Mouse (Mus musculus) heart, embryonic 12.5 days (tissue): ENCODE results near the gene Ppara. TPM values are rescaled to one million over a fixed set of nuclear protein-coding genes. Genes with fewer than 3 reads are reported as not detected.

Experiments
- ATAC-seq: fragments of 200-750 bp; cut with Nextera tagmentation; 2 replicates; pipeline ENCODE4 v1.8.0; 2017; ENCODE audit warnings: moderate TSS enrichment, moderate library complexity; ENCODE audit not compliant: insufficient number of reproducible peaks, low FRiP score
- H3K27ac ChIP-seq: fragments of 300-500 bp; sonication (generic); 2 replicates; pipeline ENCODE4 v1.5.1; 2016; ENCODE audit warnings: mild to moderate bottlenecking, moderate library complexity; ENCODE audit not compliant: poor library complexity, severe bottlenecking
- H3K27me3 ChIP-seq: fragments of 300-500 bp; sonication (generic); replicated peaks from 2 replicates; pipeline ENCODE4 v1.6.1; 2016; ENCODE audit warnings: mild to moderate bottlenecking, moderate library complexity
- H3K36me3 ChIP-seq: fragments of 300-500 bp; sonication (generic); 2 replicates; pipeline ENCODE4 v1.6.1; 2016; ENCODE audit warnings: mild to moderate bottlenecking, moderate library complexity
- H3K4me1 ChIP-seq: fragments of 300-500 bp; sonication (generic); replicated peaks from 2 replicates; pipeline ENCODE4 v1.6.1; 2016; ENCODE audit warnings: mild to moderate bottlenecking
- H3K4me2 ChIP-seq: fragments of 300-500 bp; sonication (generic); 2 replicates; pipeline ENCODE4 v1.6.1; 2016; ENCODE audit warnings: mild to moderate bottlenecking, moderate library complexity
- H3K4me3 ChIP-seq: fragments of 300-500 bp; sonication (generic); 2 replicates; pipeline ENCODE4 v1.5.1; 2016; ENCODE audit warnings: mild to moderate bottlenecking
- H3K9ac ChIP-seq: fragments of 300-500 bp; sonication (generic); 2 replicates; pipeline ENCODE4 v1.6.1; 2016; ENCODE audit warnings: mild to moderate bottlenecking, moderate library complexity
- H3K9me3 ChIP-seq: fragments of 300-500 bp; sonication (generic); replicated peaks from 2 replicates; pipeline ENCODE4 v1.6.1; 2016; ENCODE audit warnings: mild to moderate bottlenecking, moderate library complexity
- WGBS: fragments of 180-500 bp; shearing (Covaris S2); methylation state at CpG from one replicate; pipeline ENCODE4 v1.1.7; 2016; 5-methylcytosine and 5-hydroxymethylcytosine counted together
- polyA plus RNA-seq: library from polyadenylated mRNA; unstranded; fragments of >200 nt; fragmentation: Nextera tagmentation; extraction: Ambion mirVana; gene quantifications from 2 replicates; pipeline ENCODE4 v1.2.1, GENCODE M21; 2016

Ppara gene
- polyA plus RNA-seq, 1 experiment from 2014 or later, result 3.3 TPM

DNA sequence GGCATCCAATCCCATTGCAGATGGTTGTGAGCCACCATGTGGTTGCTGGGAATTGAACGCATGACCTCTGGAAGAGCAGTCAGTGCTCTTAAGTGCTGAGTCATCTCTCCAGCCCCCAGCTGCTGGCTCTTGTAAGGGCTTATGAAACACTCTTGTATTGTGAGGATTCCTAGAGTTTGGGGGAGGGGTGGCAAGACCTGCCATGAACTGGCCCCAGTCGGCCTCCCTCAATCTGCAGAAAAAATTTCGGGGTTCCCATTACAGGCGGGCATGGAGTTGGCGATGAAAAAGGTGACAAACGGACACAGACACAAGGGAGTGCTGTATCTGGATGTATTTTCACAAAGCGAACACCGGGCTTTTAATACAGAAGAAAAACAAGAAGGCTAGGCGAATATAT, 21.4 kb upstream of the Ppara start:
- 85% methylated on average over 9 of the region's 9 CpGs for WGBS
- ATAC-seq, result no peak

DNA sequence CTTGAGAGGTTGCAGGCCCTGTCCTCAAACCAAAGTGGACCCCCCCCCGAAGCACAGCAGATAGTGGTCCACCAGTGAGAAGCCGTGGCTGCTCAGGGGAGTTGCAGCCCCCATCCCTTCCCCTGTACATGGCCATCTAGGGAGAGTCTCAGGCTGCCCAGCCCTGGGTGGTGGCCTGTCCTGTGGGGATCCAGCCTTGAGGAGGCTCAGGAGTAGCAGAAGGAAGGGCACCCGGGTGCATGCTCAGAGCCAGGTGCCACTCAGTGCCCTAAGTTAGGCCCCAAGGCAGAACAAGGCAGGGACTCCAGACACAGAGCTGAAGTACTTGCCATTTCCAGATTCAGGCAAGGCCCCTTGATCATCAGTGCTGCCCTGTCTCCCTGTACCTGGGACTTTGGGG, 19.7 kb upstream of the Ppara start:
- no peak for ATAC-seq

More for the DNA sequence above, 21.4 kb upstream of the Ppara start:
- H3K9ac ChIP-seq, result no peak overlapping the region
- H3K4me1 ChIP-seq, result peaks cover 3% of the 10 kb centered on the region; the same call in 1 of the 2 replicates
- no peak overlapping the region for H3K4me2 ChIP-seq
- no peak overlapping the region for H3K4me3 ChIP-seq
- H3K27ac ChIP-seq, result no peak overlapping the region
- no peaks in the 10 kb centered on the region for H3K36me3 ChIP-seq
- H3K27me3 ChIP-seq, result peaks cover 26% of the 10 kb centered on the region
- H3K9me3 ChIP-seq, result no peaks in the 10 kb centered on the region

DNA sequence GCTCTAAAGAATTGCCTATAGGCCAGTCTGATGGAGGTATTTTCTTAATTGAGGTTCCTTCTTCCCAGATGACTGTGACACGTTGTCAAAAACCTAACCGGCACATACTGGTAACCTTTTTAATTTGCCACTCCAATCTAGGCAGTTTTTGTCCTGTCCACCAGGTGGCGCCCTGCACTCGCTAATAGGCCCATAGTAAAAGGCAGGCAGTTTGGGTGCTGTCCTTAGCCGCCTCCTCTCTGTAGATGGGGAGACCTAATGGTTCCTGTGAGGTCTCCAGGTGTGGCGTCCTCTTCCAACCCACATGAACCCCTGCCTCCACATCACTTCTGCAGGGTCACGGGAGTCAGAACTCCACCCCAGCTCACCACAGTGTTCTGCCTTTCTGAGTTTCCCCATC, 18.7 kb upstream of the Ppara start:
- no peaks in the 10 kb centered on the region for H3K36me3 ChIP-seq
- H3K27ac ChIP-seq, result no peak overlapping the region
- peaks cover 32% of the 10 kb centered on the region for H3K27me3 ChIP-seq
- H3K9me3 ChIP-seq, result no peaks in the 10 kb centered on the region
- 7% methylated on average over 7 of the region's 7 CpGs for WGBS
- no peak overlapping the region for H3K4me3 ChIP-seq
- H3K4me2 ChIP-seq, result no peak overlapping the region
- H3K4me1 ChIP-seq, result peaks cover 6% of the 10 kb centered on the region; the same call in 1 of the 2 replicates
- no peak overlapping the region for H3K9ac ChIP-seq
- no peak for ATAC-seq

More for the DNA sequence above, 19.7 kb upstream of the Ppara start:
- H3K4me3 ChIP-seq, result no peak overlapping the region
- no peak overlapping the region for H3K4me2 ChIP-seq
- H3K9ac ChIP-seq, result no peak overlapping the region; the same call in 1 of the 2 replicates
- peaks cover 35% of the 10 kb centered on the region for H3K27me3 ChIP-seq
- H3K27ac ChIP-seq, result no peak overlapping the region
- H3K9me3 ChIP-seq, result no peaks in the 10 kb centered on the region
- peaks cover 6% of the 10 kb centered on the region; the same call in 1 of the 2 replicates for H3K4me1 ChIP-seq
- WGBS, result 62% methylated on average over 3 of the region's 3 CpGs
- H3K36me3 ChIP-seq, result no peaks in the 10 kb centered on the region

DNA sequence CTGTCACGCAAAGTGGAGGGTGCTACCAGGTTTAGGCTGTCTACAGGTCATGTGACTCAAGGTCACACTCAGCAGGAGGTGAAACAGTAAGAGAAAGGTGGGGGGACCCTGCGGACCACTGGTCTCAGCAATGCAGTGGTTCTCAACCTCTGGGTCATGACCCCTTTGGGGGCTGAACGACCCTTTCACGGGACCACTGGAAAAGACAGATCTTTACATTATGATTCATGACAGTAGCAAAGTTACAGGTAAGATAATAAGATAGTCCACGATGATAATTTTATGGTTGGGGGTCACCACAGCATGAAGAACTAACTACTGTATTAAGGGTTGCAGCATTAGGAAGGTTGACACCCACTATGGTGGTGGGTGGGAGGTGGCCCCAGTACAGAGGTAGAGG, 18.2 kb upstream of the Ppara start:
- Histone ChIP-seq H3K9me3 (no peaks in the 10 kb centered on the region), H3K4me2 (no peak overlapping the region), H3K4me3 (no peak overlapping the region), H3K9ac (no peak overlapping the region), H3K36me3 (no peaks in the 10 kb centered on the region), H3K27me3 (peaks cover 26% of the 10 kb centered on the region), H3K4me1 (peaks cover 6% of the 10 kb centered on the region; the same call in 1 of the 2 replicates), H3K27ac (no peak overlapping the region)
- no peak for ATAC-seq
- 69% methylated on average over 5 of the region's 5 CpGs for WGBS

DNA sequence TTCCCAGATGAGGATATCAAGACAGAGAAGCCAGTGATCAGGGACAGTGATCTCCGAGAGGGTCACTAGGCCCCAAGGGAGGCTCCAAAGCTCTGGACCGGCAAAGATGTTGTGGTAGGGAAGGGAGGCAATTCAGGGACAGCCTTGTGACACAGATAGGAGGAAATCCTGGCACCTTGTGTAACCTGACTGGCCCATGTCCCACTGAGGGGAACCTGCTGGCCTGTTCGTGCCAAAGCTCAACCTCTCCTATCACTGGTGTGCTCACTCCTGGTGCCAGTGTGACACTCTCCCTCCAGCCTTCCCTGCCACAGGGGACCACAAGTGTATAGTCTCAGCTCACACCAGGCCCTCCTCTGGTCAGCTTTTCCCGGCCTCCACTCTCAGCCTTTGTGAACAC, 17.8 kb upstream of the Ppara start:
- no peak overlapping the region for H3K27ac ChIP-seq
- H3K36me3 ChIP-seq, result no peaks in the 10 kb centered on the region
- H3K4me3 ChIP-seq, result no peak overlapping the region
- no peaks in the 10 kb centered on the region for H3K9me3 ChIP-seq
- H3K9ac ChIP-seq, result no peak overlapping the region
- peaks cover 22% of the 10 kb centered on the region for H3K27me3 ChIP-seq
- no peak overlapping the region for H3K4me2 ChIP-seq
- no peak for ATAC-seq
- H3K4me1 ChIP-seq, result peaks cover 6% of the 10 kb centered on the region; the same call in 1 of the 2 replicates
- WGBS, result 57% methylated on average over 4 of the region's 4 CpGs

DNA sequence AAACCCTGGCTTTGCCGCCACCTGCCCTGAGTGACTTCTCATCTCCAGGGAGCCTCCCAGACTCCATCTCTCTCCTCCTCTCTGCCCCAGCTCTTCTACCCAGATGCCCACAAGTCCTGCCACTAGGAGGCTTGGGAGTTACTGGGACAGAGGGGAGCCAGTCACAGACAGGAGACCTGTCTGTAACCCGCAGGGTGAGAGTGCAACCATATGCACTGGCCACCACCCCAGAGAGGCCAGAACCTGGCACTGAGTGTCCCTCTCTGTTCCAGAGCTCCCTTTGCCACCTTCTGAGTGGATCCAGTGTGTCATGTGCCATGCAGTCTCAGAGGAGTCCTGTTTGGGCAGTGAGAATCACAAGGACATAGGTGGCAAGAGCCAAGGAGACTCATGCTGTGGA, 17.0 kb upstream of the Ppara start:
- H3K4me1 ChIP-seq, result peaks cover 7% of the 10 kb centered on the region
- no peak overlapping the region for H3K4me2 ChIP-seq
- no peak overlapping the region for H3K27ac ChIP-seq
- H3K9ac ChIP-seq, result no peak overlapping the region
- 86% methylated on average over 2 of the region's 2 CpGs for WGBS
- H3K9me3 ChIP-seq, result no peaks in the 10 kb centered on the region
- H3K4me3 ChIP-seq, result no peak overlapping the region
- no peaks in the 10 kb centered on the region for H3K36me3 ChIP-seq
- ATAC-seq, result no peak
- peaks cover 19% of the 10 kb centered on the region; the same call in 1 of the 2 replicates for H3K27me3 ChIP-seq

DNA sequence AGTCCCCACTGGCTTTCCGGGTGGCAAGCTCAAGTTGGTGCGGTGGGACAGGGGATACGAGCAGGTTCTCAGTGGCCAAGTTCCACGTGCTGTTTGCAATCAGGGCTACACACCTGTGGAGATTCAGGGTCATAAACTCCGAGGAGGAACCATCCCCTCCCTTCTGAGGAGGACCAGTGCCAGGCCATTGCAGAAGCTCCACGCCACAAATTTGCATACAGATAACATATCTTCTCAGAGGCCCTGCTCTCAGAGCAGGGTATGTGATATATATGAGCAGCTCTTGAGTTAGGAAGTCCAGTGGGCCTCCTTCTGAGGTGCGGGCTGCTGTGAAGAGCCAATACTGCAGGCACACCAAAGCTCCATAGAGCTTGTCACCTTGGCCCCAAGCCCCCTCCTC, 15.8 kb upstream of the Ppara start:
- no peak overlapping the region for H3K27ac ChIP-seq
- H3K36me3 ChIP-seq, result no peaks in the 10 kb centered on the region
- ATAC-seq, result no peak
- H3K9ac ChIP-seq, result no peak overlapping the region
- peaks cover 16% of the 10 kb centered on the region for H3K4me1 ChIP-seq
- no peak overlapping the region for H3K4me2 ChIP-seq
- H3K4me3 ChIP-seq, result no peak overlapping the region
- 59% methylated on average over 7 of the region's 7 CpGs for WGBS
- peaks cover 19% of the 10 kb centered on the region; the same call in 1 of the 2 replicates for H3K27me3 ChIP-seq
- no peaks in the 10 kb centered on the region for H3K9me3 ChIP-seq

DNA sequence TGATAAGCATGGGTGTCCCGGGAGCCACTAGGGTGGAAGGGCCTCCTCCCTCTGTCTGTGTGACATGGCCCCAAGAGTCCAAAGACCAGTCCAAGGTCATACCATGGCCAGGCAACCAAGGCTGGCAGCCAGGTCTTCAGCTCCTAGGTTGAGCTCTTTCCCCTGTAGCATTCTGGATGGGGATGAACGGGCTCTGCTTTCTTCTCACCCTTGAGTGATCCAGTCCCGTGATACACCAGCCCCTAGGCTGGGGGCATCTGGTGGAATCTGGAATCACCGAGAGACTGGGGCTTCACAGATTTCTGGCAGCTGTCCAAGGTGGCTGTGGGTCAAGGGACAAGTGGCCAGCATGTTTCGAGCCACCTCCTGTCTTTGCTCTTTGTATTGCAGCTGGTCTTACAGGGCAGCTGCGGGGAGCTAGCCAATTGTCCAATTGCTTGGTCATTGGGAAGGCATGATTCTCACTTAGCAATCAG, 14.4 kb upstream of the Ppara start:
- Histone ChIP-seq H3K4me2 (no peak overlapping the region), H3K27me3 (peaks cover 19% of the 10 kb centered on the region; the same call in 1 of the 2 replicates), H3K27ac (no peak overlapping the region), H3K36me3 (no peaks in the 10 kb centered on the region), H3K9ac (no peak overlapping the region), H3K4me1 (peaks cover 30% of the 10 kb centered on the region), H3K9me3 (no peaks in the 10 kb centered on the region), H3K4me3 (no peak overlapping the region)
- ATAC-seq, result no peak
- 49% methylated on average over 6 of the region's 6 CpGs for WGBS

DNA sequence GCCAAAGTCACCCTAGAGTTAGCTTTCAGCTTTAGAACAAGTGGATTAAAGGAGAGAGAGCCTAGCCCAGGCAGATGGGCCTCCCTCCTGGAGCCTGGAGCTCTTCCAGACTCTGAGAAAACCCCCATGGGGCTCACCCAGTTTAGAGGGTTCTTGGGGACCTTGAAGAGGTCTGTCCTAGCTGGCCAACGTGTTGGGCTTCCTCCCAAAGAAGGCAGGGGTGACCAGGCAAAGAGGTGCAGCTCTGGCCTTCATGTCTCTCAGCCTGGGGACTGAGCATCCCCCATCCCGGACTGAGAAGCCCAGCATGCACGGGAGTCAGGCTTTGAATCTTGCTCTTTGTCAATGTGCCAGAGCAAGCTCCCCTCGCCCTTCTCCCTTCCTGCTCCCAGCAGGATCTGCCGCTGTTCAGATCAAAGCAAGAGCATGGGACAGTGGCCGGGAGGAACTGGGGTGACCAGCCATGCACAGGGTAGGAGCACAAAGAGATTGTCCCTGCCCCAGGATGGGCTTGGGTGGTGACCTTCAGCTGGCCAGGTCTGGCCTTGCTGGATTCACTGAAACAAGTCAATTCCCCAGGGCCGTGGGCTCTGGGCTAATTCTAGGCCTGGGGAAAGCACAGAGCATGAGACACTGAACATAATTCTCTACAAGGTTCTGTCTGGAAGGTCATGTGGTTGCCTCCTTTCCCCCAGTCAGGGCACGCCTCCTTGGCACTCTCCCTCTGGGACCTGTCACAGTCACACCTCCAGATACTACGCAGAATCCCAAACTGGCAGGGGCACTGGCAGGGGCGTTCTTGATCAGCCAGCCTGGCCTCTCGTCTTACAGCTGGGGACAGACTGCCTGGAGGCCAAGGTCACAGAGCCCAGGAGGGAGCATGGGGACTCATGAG, 10.3 kb upstream of the Ppara start:
- no peaks in the 10 kb centered on the region for H3K9me3 ChIP-seq
- 32% methylated on average over 11 of the region's 11 CpGs for WGBS
- H3K27me3 ChIP-seq, result peaks cover 19% of the 10 kb centered on the region
- no peak overlapping the region for H3K9ac ChIP-seq
- H3K4me2 ChIP-seq, result no peak overlapping the region
- H3K27ac ChIP-seq, result peak overlapping the region; percentile 84
- no peak overlapping the region for H3K4me3 ChIP-seq
- no peaks in the 10 kb centered on the region for H3K36me3 ChIP-seq
- peaks cover 25% of the 10 kb centered on the region for H3K4me1 ChIP-seq
- ATAC-seq, result peak; percentile 63

DNA sequence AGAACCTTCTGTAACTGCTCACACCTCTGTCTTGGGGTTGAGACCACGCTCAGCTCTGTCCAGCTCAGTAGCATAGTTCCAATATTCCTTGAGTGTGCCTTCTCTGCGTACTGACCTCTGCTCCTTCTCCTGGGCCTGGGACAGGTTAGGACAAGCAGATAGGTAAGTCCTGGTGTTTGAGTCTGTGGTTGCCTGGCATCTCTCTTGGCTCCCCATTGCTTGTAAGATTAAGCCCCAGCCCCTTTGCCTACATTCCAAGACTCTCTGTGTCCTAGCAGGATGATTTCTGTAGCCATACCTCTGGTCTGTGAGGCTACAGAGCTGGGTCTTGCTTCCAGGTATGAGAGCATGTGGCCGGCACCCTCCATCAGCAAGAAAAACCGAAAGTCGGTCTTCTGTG, 6.6 kb upstream of the Ppara start:
- no peaks in the 10 kb centered on the region for H3K9me3 ChIP-seq
- H3K36me3 ChIP-seq, result no peaks in the 10 kb centered on the region
- no peak overlapping the region for H3K4me3 ChIP-seq
- peaks cover 19% of the 10 kb centered on the region for H3K4me1 ChIP-seq
- H3K4me2 ChIP-seq, result no peak overlapping the region
- no peak overlapping the region for H3K27ac ChIP-seq
- H3K27me3 ChIP-seq, result peaks cover 34% of the 10 kb centered on the region
- no peak for ATAC-seq
- 78% methylated on average over 5 of the region's 5 CpGs for WGBS
- H3K9ac ChIP-seq, result no peak overlapping the region

DNA sequence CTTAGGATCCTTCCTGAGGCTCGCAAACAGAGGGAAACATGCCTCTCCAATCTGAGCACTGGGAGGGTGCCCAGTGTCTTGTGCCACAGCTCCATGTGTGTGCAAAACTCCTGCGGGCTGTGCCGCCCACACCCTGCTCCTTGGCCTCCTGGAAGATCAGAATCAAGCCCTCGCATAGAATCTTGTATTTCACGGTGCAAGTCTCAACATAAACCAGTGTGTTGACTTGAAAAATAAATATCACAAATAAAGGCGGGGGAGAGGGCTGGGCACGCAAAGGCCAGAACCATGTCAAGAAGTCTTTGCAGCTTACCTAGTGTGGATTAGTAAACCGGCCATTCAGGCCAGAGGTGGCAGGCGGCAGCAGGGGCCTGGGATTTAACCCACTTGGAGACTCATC, 5.5 kb upstream of the Ppara start:
- Histone ChIP-seq H3K36me3 (no peaks in the 10 kb centered on the region), H3K27ac (no peak overlapping the region), H3K9ac (no peak overlapping the region), H3K9me3 (no peaks in the 10 kb centered on the region), H3K4me3 (no peak overlapping the region), H3K4me1 (peaks cover 12% of the 10 kb centered on the region), H3K27me3 (peaks cover 43% of the 10 kb centered on the region), H3K4me2 (no peak overlapping the region)
- no peak for ATAC-seq
- 75% methylated on average over 9 of the region's 9 CpGs for WGBS
